In genomic region chr9:72458233-72458632, GRCm38 (mm10) we compare ENCODE assay signal across 9 mouse cellular contexts. TPM values are rescaled to one million over a fixed set of nuclear protein-coding genes. Genes with fewer than 3 reads are reported as not detected.
A peak's percentile ranks its signal among the peaks of the same experiment; 100 is the strongest.
DNase-seq lines count a peak whose midpoint lies in the region; ATAC-seq and TF ChIP-seq lines count a peak whose summit lies in the region.
"Had no signal": no experiment of that assay in that cellular context is flagged by ENCODE, and none has a peak within 500 bp of the region (broad histone marks: within the 10 kb centered on the region; RNA-seq: fewer than 3 reads in every experiment).

No protein-coding gene starts in this region.

- WGBS in lung, embryonic 16.5 days: 12% methylated on average over 5 of the region's 5 CpGs

- no peak for TF ChIP-seq POLR2A in embryonic fibroblast, embryonic 13.5 days (IDR thresholded peaks at IDR 0.05; ENCODE audit: low read depth, low read length)

- H3K4me2 ChIP-seq in lung, embryonic 16.5 days (ENCODE audit: low read depth, low read length): no peak overlapping the region
- H3K4me2 ChIP-seq: limb, embryonic 12.5 days had no signal

- peak; percentile 87 for TF ChIP-seq CTCF in embryonic fibroblast, embryonic 13.5 days (IDR thresholded peaks at IDR 0.05; ENCODE audit: borderline replicate concordance, insufficient read depth, low read length)

- H3K4me1 ChIP-seq in embryonic fibroblast, embryonic 13.5 days (ENCODE audit: control insufficient read depth, insufficient read depth, low read length): peaks cover 4% of the 10 kb centered on the region
- H3K4me1 ChIP-seq in lung, embryonic 16.5 days (replicated peaks; ENCODE audit: control insufficient read depth, insufficient read depth, low read length): no peaks in the 10 kb centered on the region

- H3K27ac ChIP-seq in embryonic fibroblast, embryonic 13.5 days (ENCODE audit: insufficient read depth, low read length): no peak overlapping the region
- no peak overlapping the region for H3K27ac ChIP-seq in lung, embryonic 16.5 days (ENCODE audit: low read length)
- H3K27ac ChIP-seq: limb, embryonic 12.5 days had no signal

- peak; percentile 74 for ATAC-seq in lung, embryonic 16.5 days (ENCODE audit: low read depth)

- H3K9me3 ChIP-seq in lung, embryonic 16.5 days (ENCODE audit: control insufficient read depth, low read length): no peaks in the 10 kb centered on the region
- H3K9me3 ChIP-seq: limb, embryonic 12.5 days had no signal

- H3K36me3 ChIP-seq in lung, embryonic 16.5 days (ENCODE audit: control insufficient read depth, insufficient read depth, low read length): peaks cover 5% of the 10 kb centered on the region

- peak; percentile 71 for DNase-seq in ES-CJ7 (ENCODE audit: low read depth, low spot score)
- peak; percentile 57 for DNase-seq in adrenal gland, postnatal 25 days
- DNase-seq in heart, postnatal 4 days: peak; percentile 75
- peak; percentile 23 to 67 for DNase-seq in layer of hippocampus, adult 8-10 months (ENCODE audit: low spot score in 2 of 2)
- DNase-seq in retina, postnatal 1 day: peak; percentile 71
- DNase-seq in urinary bladder, postnatal 25 days (ENCODE audit: low spot score): peak; percentile 43

- H3K9ac ChIP-seq in lung, embryonic 16.5 days (ENCODE audit: low read length): no peak overlapping the region
- H3K9ac ChIP-seq: limb, embryonic 12.5 days had no signal

- no peak overlapping the region for H3K4me3 ChIP-seq in embryonic fibroblast, embryonic 13.5 days (ENCODE audit: insufficient read depth, low read length)
- no peak overlapping the region for H3K4me3 ChIP-seq in lung, embryonic 16.5 days (ENCODE audit: low read length)
- H3K4me3 ChIP-seq: limb, embryonic 12.5 days had no signal

- no peaks in the 10 kb centered on the region for H3K27me3 ChIP-seq in lung, embryonic 16.5 days (ENCODE audit: control insufficient read depth, insufficient read depth, low read depth, low read length)
- H3K27me3 ChIP-seq: limb, embryonic 12.5 days had no signal

RNA-seq across cellular contexts. Expression of gene Mns1, which starts 20.4 kb away (rescaled TPM):
- 4.1 and 4.7 TPM in 2 replicates for total RNA-seq in adrenal gland, postnatal 25 days (2021)
- polyA plus RNA-seq in embryonic fibroblast, embryonic 13.5 days (2011; ENCODE audit: insufficient read length, low read depth, missing spikeins): 6.0 and 10.5 TPM in 2 replicates
- 1 to 10 TPM; 2.6 to 3.6 TPM for total RNA-seq in heart, postnatal 4 days (2021)
- total RNA-seq in layer of hippocampus, adult 8-10 months (2022): 1 to 10 TPM; 1.1 to 2.0 (median 1.6) TPM
- 24.6 and 31.2 TPM in 2 replicates for polyA plus RNA-seq in lung, embryonic 16.5 days (2015; fragmentation: Nextera tagmentation; extraction: Ambion mirVana)

RNA-seq across cellular contexts. Expression of gene Tex9, which starts 33.8 kb away (rescaled TPM):
- 10.8 and 11.0 TPM in 2 replicates for total RNA-seq in adrenal gland, postnatal 25 days (2021)
- polyA plus RNA-seq in embryonic fibroblast, embryonic 13.5 days (2011; ENCODE audit: insufficient read length, low read depth, missing spikeins): 13.4 and 15.6 TPM in 2 replicates
- total RNA-seq in heart, postnatal 4 days (2021): 1 to 10 TPM; 4.3 to 6.2 TPM
- 10 to 100 TPM in 2 of 4 experiments, 1 to 10 TPM in 2; 6.8 to 13.8 (median 10.4) TPM for total RNA-seq in layer of hippocampus, adult 8-10 months (2022)
- polyA plus RNA-seq in lung, embryonic 16.5 days (2015; fragmentation: Nextera tagmentation; extraction: Ambion mirVana): 23.5 and 26.5 TPM in 2 replicates
